Mouse (Mus musculus) midbrain, embryonic 11.5 days (tissue): ENCODE results near the gene Arv1. TPM values are rescaled to one million over a fixed set of nuclear protein-coding genes. Genes with fewer than 3 reads are reported as not detected.
A peak's percentile ranks its signal among the peaks of the same experiment; 100 is the strongest.

Experiments used
- ATAC-seq: fragments of 200-750 bp; cut with Nextera tagmentation; 2 replicates; pipeline ENCODE4 v1.8.0; 2017; ENCODE audit warnings: moderate TSS enrichment, moderate library complexity; ENCODE audit not compliant: low FRiP score
- DNase-seq: peaks from one replicate; pipeline ENCODE4 v3.0.0; 2015; ENCODE audit warnings: low spot score; ENCODE audit errors: missing footprints
- H3K27ac ChIP-seq: fragments of 300-500 bp; sonication (generic); 2 replicates; pipeline ENCODE4 v1.5.1; 2014; ENCODE audit warnings: low read depth, low read length
- H3K27me3 ChIP-seq: fragments of 300-500 bp; sonication (generic); 2 replicates; pipeline ENCODE4 v1.6.1; 2014; ENCODE audit warnings: mild to moderate bottlenecking, low read length, moderate library complexity, mixed read lengths; ENCODE audit not compliant: control insufficient read depth, insufficient read depth
- H3K36me3 ChIP-seq: fragments of 300-500 bp; sonication (generic); 2 replicates; pipeline ENCODE4 v1.6.1; 2014; ENCODE audit warnings: mild to moderate bottlenecking, low read length, moderate library complexity, mixed read lengths; ENCODE audit not compliant: control insufficient read depth, insufficient read depth
- H3K4me1 ChIP-seq: fragments of 300-500 bp; sonication (generic); 2 replicates; pipeline ENCODE4 v1.6.1; 2014; ENCODE audit warnings: low read length; ENCODE audit not compliant: control insufficient read depth, insufficient read depth
- H3K4me2 ChIP-seq: fragments of 300-500 bp; sonication (generic); 2 replicates; pipeline ENCODE4 v1.6.1; 2014; ENCODE audit warnings: mild to moderate bottlenecking, moderate library complexity
- H3K4me3 ChIP-seq: fragments of 300-500 bp; sonication (generic); 2 replicates; pipeline ENCODE4 v1.5.1; 2014; ENCODE audit warnings: low read depth, low read length
- H3K9ac ChIP-seq: fragments of 300-500 bp; sonication (generic); 2 replicates; pipeline ENCODE4 v1.6.1; 2014; ENCODE audit warnings: low read length
- H3K9me3 ChIP-seq: fragments of 300-500 bp; sonication (generic); 2 replicates; pipeline ENCODE4 v1.6.1; 2016; ENCODE audit warnings: low read length; ENCODE audit not compliant: control insufficient read depth
- WGBS: fragments of 180-500 bp; shearing (Covaris S2); extraction: QIAGEN DNeasy Blood & Tissue Kit; methylation state at CpG from one replicate; pipeline ENCODE4 v1.1.7; 2014; 5-methylcytosine and 5-hydroxymethylcytosine counted together
- polyA plus RNA-seq: library from polyadenylated mRNA; unstranded; fragments of >200 nt; fragmentation: Nextera tagmentation; extraction: Ambion mirVana; gene quantifications from 2 replicates; pipeline ENCODE4 v1.2.1, GENCODE M21; 2014

Arv1 gene
- polyA plus RNA-seq = 31.1 and 33.0 TPM in 2 replicates

DNA sequence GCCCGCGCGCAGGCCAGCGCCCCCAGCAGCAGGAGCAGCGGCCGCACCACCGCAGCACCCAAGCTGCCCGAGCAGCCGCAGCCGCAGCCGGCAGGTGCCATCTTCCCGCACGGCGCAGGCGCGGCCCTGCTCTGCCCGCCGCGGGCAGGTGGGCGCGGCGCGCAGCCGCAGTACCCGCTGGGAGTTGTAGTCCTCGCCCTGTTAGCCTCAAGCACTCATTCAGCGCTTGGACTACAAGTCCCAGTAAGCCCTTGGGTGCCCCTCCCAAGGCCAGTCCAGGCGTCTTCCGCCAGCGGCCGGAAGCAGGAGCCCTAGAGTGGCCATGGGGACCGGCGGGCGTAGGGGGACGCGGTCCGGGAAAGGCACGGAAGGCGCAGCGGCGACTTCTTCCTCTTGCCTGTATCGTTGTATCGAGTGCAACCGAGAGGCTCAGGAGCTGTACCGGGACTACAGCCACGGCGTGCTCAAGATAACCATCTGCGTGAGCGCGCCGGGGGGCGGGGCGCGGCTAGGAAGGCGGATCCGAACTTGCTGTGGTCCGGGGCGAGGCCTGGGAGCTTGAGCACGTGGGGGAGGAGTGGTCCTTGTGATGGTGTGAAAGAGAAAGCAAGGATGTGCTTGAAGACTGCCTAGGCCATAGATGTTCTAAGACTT, at the start of gene Arv1, which contains the start of gene Ttc13:
TSS of gene Arv1 (plus strand) at position 278 of the 654 bp plus-strand sequence.
TSS of gene Ttc13 (minus strand) at position 122 of the 654 bp plus-strand sequence.
- no peaks in the 10 kb centered on the region for H3K36me3 ChIP-seq
- no peak within 1 kb of the TSS; the same call in 1 of the 2 replicates for H3K27ac ChIP-seq
- peak within 1 kb of the TSS; percentile 93 for H3K4me3 ChIP-seq
- H3K9me3 ChIP-seq = no peaks in the 10 kb centered on the region
- H3K4me1 ChIP-seq = peaks cover 19% of the 10 kb centered on the region
- no peaks in the 10 kb centered on the region for H3K27me3 ChIP-seq
- WGBS = under 1% methylated on average over 58 of the region's 59 CpGs
- peak within 1 kb of the TSS; percentile 93 for H3K9ac ChIP-seq
- peak within 1 kb of the TSS; percentile 89 for H3K4me2 ChIP-seq
- ATAC-seq (peak; percentile 99), DNase-seq (peak; percentile 99)

DNA sequence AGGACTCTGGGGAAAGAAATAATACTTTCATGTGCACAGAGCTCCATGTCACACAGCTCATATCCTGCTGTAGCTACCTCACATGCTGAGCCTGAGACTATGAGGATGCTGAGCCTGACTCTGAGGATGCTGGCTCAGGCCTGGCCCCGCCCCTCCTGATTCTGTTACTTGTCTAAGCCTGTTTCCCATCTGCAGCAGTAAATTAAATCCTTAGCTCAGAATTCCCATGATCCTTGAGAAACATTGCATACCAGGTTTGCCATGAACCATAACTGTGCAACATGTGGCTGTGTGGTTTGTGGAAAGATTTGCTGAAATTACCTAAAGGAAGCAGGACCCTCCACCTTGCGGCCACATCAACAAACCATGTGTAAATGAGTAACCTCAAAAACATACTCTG, 49.6 kb upstream of the Arv1 start:
- DNase-seq (no peak), ATAC-seq (no peak)
- H3K27me3 ChIP-seq = no peaks in the 10 kb centered on the region
- H3K27ac ChIP-seq = no peak overlapping the region
- no peak overlapping the region for H3K9ac ChIP-seq
- H3K4me1 ChIP-seq = no peaks in the 10 kb centered on the region
- H3K36me3 ChIP-seq = peaks cover 6% of the 10 kb centered on the region; the same call in 1 of the 2 replicates
- no peaks in the 10 kb centered on the region for H3K9me3 ChIP-seq
- 94% methylated on average over 2 of the region's 2 CpGs for WGBS
- H3K4me3 ChIP-seq = no peak overlapping the region
- no peak overlapping the region for H3K4me2 ChIP-seq

DNA sequence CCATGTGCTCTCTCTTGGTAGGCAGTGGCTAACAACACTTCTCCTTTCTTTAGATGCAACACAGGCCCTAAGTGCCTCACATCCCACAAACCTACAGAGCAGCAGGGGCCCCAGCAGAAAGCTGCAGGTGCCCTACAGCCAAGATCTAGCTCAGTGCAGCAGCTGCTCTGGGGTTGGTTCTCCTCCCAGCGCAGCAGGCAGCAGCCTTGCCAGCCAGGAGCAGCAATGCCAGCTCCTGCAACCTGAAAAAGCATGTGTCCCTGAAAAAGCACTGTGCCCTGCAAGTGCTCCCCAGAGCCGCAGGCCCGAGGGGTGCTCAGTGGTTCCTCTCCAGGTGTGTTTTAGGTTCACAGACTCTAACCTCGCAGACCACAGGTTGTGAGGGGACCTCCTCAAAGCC, 45.3 kb upstream of the Arv1 start:
- Histone ChIP-seq H3K27me3 (no peaks in the 10 kb centered on the region), H3K4me1 (peaks cover under 1% of the 10 kb centered on the region; the same call in 1 of the 2 replicates), H3K4me3 (no peak overlapping the region), H3K9ac (no peak overlapping the region), H3K4me2 (no peak overlapping the region), H3K36me3 (peaks cover 11% of the 10 kb centered on the region), H3K9me3 (no peaks in the 10 kb centered on the region), H3K27ac (no peak overlapping the region)
- no peak for DNase-seq
- 96% methylated on average over 4 of the region's 4 CpGs for WGBS
- no peak for ATAC-seq

DNA sequence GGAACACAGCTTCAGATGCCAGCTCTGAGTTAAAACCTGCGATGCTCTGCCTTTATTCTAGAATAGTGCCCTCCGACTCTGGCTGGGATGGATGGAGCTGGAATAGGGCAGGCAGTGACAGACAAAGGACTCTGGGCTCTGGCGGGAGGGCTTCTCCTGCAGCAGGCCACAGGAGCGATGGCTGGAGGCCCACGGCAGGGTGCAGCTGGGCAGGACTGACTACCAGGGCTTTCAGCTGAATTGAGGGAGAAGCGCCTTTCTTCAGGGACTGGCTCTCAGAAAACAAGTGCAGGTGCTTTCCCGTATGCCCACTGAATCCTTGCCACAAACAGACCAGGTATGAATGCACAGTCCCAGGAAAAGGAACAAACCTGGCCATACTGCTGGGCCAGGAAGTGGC, 44.9 kb upstream of the Arv1 start:
- WGBS = 81% methylated on average over 7 of the region's 7 CpGs
- no peak overlapping the region for H3K27ac ChIP-seq
- ATAC-seq = no peak
- no peaks in the 10 kb centered on the region for H3K9me3 ChIP-seq
- H3K36me3 ChIP-seq = peaks cover 14% of the 10 kb centered on the region
- H3K4me1 ChIP-seq = peaks cover 2% of the 10 kb centered on the region; the same call in 1 of the 2 replicates
- H3K27me3 ChIP-seq = no peaks in the 10 kb centered on the region
- no peak for DNase-seq
- H3K4me2 ChIP-seq = no peak overlapping the region
- H3K4me3 ChIP-seq = no peak overlapping the region
- H3K9ac ChIP-seq = no peak overlapping the region

DNA sequence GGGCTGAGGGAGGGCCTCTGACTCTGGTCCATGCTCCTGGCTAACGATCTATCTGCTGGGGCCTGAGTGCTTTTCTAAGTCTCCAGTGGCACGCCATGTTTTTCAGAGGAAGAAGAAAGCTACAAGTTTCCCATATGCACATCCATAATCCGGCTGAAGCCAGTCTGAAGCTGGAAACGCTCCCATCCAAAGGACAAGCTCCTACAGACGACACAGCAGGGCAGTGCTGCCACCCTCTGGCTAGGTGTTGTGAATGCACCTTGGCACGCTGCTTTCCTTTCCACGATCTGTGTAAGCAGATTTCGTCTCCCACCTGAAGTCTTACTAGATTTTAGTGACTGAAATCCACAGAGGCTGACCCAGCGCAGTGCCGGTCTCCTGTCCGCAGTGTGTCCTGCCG, 44.5 kb upstream of the Arv1 start:
- Histone ChIP-seq H3K4me3 (no peak overlapping the region), H3K9me3 (no peaks in the 10 kb centered on the region), H3K36me3 (peaks cover 14% of the 10 kb centered on the region), H3K9ac (no peak overlapping the region), H3K27me3 (no peaks in the 10 kb centered on the region), H3K27ac (no peak overlapping the region), H3K4me1 (peaks cover 2% of the 10 kb centered on the region; the same call in 1 of the 2 replicates), H3K4me2 (no peak overlapping the region)
- DNase-seq (peak; percentile 93), ATAC-seq (0 out of 2 replicates have a peak, but pooled peaks have one; percentile 30)
- WGBS = 56% methylated on average over 12 of the region's 12 CpGs

DNA sequence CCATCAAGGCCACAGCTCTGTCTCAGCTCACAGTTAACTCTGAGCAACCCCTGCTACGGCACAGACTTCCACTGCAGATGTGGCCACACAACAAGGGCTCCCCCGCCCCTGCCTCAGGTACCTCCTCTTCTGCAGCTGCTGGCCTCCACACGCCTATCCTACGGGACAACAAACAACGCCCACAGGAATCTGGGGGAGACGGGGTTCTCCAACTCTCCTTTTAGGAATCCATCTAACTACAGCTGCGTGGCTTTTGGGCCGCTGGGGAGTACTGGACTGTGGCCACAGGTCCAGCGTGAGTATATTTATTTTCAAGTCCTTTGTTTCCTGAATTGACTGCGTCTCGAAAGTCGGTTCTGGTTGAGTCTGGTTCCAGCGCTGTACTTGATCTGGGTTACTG, 43.7 kb upstream of the Arv1 start:
- DNase-seq = no peak
- Histone ChIP-seq H3K27ac (no peak overlapping the region), H3K9ac (no peak overlapping the region), H3K4me1 (peaks cover 2% of the 10 kb centered on the region; the same call in 1 of the 2 replicates), H3K4me3 (no peak overlapping the region), H3K27me3 (no peaks in the 10 kb centered on the region), H3K4me2 (no peak overlapping the region), H3K9me3 (no peaks in the 10 kb centered on the region), H3K36me3 (peaks cover 19% of the 10 kb centered on the region)
- 93% methylated on average over 13 of the region's 13 CpGs for WGBS
- no peak for ATAC-seq

DNA sequence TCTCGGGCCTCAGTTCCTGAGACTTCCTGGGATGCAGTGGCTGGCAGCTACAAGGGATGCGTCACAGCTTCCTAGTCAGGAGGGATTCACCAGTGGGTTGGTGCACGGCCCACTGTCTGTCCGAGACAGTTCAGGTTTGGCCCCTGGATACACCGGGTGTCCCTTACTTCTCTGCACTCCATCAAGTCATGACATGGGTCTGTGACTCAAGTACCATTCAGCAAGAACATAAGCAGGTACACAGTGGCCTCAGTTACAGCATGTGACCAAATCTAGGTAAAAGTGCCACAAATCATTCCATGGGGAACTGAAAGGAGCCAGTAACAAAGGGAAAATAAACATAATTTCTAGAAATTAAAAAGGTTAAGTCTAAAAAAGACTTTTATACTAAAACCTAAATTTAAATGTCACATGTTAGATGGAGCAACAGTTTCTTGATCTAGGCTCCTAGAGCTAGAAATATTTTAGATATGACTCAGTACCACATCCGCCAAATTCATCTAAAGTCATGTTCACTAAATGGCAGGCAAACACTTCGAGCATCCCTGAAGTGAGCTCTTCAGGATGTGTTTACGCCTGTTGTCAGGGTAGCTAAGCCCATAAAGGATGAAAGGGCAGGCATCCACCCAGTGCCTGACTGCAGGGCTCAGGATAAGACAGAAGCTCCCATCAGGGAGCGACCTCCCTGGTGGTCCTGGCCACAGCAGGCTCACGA, 40.7 kb upstream of the Arv1 start:
- no peaks in the 10 kb centered on the region for H3K9me3 ChIP-seq
- ATAC-seq (no peak), DNase-seq (no peak)
- H3K4me1 ChIP-seq = peaks cover 2% of the 10 kb centered on the region; the same call in 1 of the 2 replicates
- no peak overlapping the region for H3K27ac ChIP-seq
- no peaks in the 10 kb centered on the region for H3K27me3 ChIP-seq
- 57% methylated on average over 10 of the region's 10 CpGs for WGBS
- H3K4me2 ChIP-seq = no peak overlapping the region
- H3K36me3 ChIP-seq = peaks cover 19% of the 10 kb centered on the region; the same call in 1 of the 2 replicates
- no peak overlapping the region for H3K4me3 ChIP-seq
- no peak overlapping the region for H3K9ac ChIP-seq

DNA sequence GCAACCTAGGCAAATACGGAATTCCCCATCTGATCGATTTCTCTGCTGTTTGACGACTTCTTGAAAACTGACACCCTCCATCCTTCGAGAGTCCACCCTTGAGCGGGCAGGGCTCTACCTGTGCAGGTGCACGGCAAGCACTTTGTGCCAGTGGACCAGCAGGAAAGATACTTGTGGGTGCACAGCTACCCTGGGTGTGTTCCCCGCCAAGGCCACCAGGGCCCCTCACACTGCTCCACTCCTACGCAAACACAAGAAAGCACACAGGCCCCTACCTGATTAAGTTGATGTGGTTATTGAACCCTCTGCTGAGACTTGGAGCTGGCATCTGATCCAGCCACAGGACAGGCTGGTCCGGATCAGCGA, 40.2 kb upstream of the Arv1 start:
- peaks cover 2% of the 10 kb centered on the region; the same call in 1 of the 2 replicates for H3K4me1 ChIP-seq
- H3K27me3 ChIP-seq = no peaks in the 10 kb centered on the region
- H3K4me3 ChIP-seq = no peak overlapping the region
- no peaks in the 10 kb centered on the region for H3K9me3 ChIP-seq
- ATAC-seq (no peak), DNase-seq (no peak)
- no peak overlapping the region for H3K9ac ChIP-seq
- WGBS = 48% methylated on average over 10 of the region's 10 CpGs
- no peak overlapping the region for H3K4me2 ChIP-seq
- H3K36me3 ChIP-seq = peaks cover 19% of the 10 kb centered on the region; the same call in 1 of the 2 replicates
- H3K27ac ChIP-seq = no peak overlapping the region

DNA sequence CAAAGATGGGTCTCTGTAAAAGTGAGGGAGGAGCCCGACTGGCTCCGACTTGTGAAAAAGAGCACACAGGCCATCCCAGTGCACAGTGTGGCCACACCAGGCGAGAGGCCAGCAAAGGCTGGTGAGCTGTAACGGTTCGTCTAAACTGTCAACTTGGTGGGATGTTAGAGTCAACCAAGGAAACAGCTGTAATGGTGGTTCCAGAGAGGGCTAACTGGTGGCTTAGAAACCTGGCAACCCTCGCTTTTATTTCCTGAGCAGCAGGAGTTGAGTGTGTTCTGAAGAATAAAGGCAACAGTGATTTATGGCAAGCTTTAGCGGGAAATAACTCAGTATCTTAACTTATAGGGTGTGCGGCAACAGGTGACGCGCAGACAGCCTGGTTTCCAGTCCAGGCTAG, 39.7 kb upstream of the Arv1 start:
- WGBS = 70% methylated on average over 10 of the region's 10 CpGs
- no peaks in the 10 kb centered on the region for H3K9me3 ChIP-seq
- DNase-seq (no peak), ATAC-seq (no peak)
- H3K4me3 ChIP-seq = no peak overlapping the region
- peaks cover 2% of the 10 kb centered on the region; the same call in 1 of the 2 replicates for H3K4me1 ChIP-seq
- H3K4me2 ChIP-seq = no peak overlapping the region
- no peak overlapping the region for H3K27ac ChIP-seq
- peaks cover 19% of the 10 kb centered on the region; the same call in 1 of the 2 replicates for H3K36me3 ChIP-seq
- H3K9ac ChIP-seq = no peak overlapping the region
- no peaks in the 10 kb centered on the region for H3K27me3 ChIP-seq
